Mouse (Mus musculus): ENCODE data around the gene Wipf1.

GRCm38 (mm10) chr2:73560899-73561664 lies 31.5 kb upstream of the Wipf1 start:
- TF ChIP-seq POLR2A (IDR thresholded peaks at IDR 0.05; ENCODE audit: insufficient read length, low read depth) (no peak), MAX (IDR thresholded peaks at IDR 0.05; ENCODE audit: low read depth) (no peak), E2F4 (IDR thresholded peaks at IDR 0.05; ENCODE audit: insufficient read depth) (no peak), MYOG (IDR thresholded peaks at IDR 0.05; ENCODE audit: control insufficient read depth in 1 of 3, insufficient read depth in 1 of 3, insufficient read length in 2 of 3, low read depth in 2 of 3) (no peak), USF1 (IDR thresholded peaks at IDR 0.05; ENCODE audit: low read depth) (no peak), POLR2AphosphoS2 (IDR thresholded peaks at IDR 0.05; ENCODE audit: insufficient read length, low read depth) (peak; percentile 47)
